Mouse (Mus musculus): ENCODE results near the gene Mettl5.

DNA sequence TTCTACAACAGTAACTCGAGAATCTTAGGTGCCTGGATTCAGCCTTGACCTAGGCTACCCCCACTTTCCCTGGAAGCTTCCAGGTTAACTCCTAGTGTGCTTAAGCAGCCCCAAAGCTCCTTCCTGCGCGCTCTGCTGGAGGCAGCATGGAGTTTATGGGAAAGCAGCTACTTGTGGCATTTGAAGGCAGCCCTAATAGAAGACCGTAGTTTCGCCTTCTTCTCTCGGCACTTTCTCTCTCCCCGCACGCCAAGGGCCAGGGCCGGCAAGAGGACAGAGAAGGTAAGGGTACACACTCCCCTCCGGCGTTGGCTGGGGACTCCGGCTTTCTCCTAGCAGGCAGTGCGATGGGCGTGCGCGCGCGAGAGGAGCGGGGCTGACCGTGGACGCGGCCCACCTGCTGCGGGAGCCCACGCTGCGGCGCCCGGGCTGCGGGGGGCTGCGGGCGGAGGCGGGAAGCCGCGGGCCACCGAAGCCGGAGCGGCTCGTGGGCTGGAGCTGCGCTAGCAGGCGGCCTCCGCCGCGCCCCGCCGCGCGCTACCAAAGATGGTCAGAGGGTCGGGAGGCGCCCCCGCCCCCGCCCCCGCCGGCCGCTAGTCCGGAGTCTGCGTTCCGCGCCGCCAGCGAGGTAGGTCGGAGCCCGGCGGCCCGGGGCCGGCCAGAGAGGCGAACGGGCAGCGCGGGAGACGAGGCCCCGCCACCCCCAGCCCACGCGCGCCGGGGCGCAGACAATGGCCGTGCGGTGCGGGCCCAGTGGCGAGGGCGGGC, 62.9 kb downstream of the Mettl5 start:
- no peak for TF ChIP-seq POLR2A (IDR thresholded peaks at IDR 0.05; ENCODE audit: insufficient read depth, low read length)
- TF ChIP-seq CTCF (IDR thresholded peaks at IDR 0.05; ENCODE audit: low read depth, low read length), result no peak

Measured in ES-Bruce4 (cell line).